Mouse (Mus musculus) G1E (cell line): ENCODE results near the gene Grxcr1.

Experiments used
- CTCF ChIP-seq: IDR thresholded peaks from 2 replicates; pipeline ENCODE4 v1.5.1; 2012; ENCODE audit warnings: low read depth, low read length, inconsistent platforms, mixed read lengths
- GATA1 ChIP-seq: IDR thresholded peaks from 2 replicates; pipeline ENCODE4 v1.6.1; 2012; ENCODE audit warnings: borderline replicate concordance, low read length, inconsistent platforms, mixed read lengths
- TAL1 ChIP-seq: conservative IDR thresholded peaks from 2 replicates; pipeline ENCODE4 v1.6.1; 2012; ENCODE audit warnings: low read depth, low read length, inconsistent platforms, mixed read lengths

GRCm38 (mm10) chr5:68071857-68072256 lies 40.2 kb downstream of the Grxcr1 start:
- no peak for TF ChIP-seq CTCF
- TF ChIP-seq TAL1, result no peak
- no peak for TF ChIP-seq GATA1
